ENCODE assay signal across 18 mouse cellular contexts in genomic region chr12:15771686-15772085, GRCm38 (mm10).
"Had no signal": no experiment of that assay in that cellular context is flagged by ENCODE, and none has a peak within 500 bp of the region (broad histone marks: within the 10 kb centered on the region; RNA-seq: fewer than 3 reads in every experiment).

No protein-coding gene starts in this region.

- H3K4me1 ChIP-seq: kidney, embryonic 15.5 days; liver, embryonic 12.5 days; liver, embryonic 15.5 days; lung, embryonic 15.5 days; megakaryocyte, embryonic 14.5 days; neural tube, embryonic 13.5 days had no signal

- H3K27ac ChIP-seq: kidney, embryonic 15.5 days; left cerebral cortex, adult 2 months; liver, embryonic 12.5 days; liver, embryonic 15.5 days; lung, embryonic 15.5 days; neural tube, embryonic 13.5 days had no signal

- H3K4me3 ChIP-seq: kidney, embryonic 15.5 days; left cerebral cortex, adult 2 months; liver, embryonic 12.5 days; liver, embryonic 15.5 days; lung, embryonic 15.5 days; megakaryocyte, embryonic 14.5 days; neural tube, embryonic 13.5 days had no signal

- ATAC-seq: liver, embryonic 12.5 days had no signal

- DNase-seq: kidney, postnatal 10 days; kidney, postnatal 36 days; layer of hippocampus, postnatal 36 days; lung, adult 18-20 months; lung, postnatal 10 days; lung, postnatal 36 days; midbrain, embryonic 14.5 days; retina, postnatal 1 day; thymus, adult 18-20 months; thymus, postnatal 36 days had no signal

- H3K27me3 ChIP-seq: kidney, embryonic 15.5 days; liver, embryonic 12.5 days; liver, embryonic 15.5 days; lung, embryonic 15.5 days; megakaryocyte, embryonic 14.5 days; neural tube, embryonic 13.5 days had no signal

- H3K9ac ChIP-seq: kidney, embryonic 15.5 days; liver, embryonic 12.5 days; liver, embryonic 15.5 days; lung, embryonic 15.5 days; neural tube, embryonic 13.5 days had no signal

- H3K36me3 ChIP-seq: kidney, embryonic 15.5 days; liver, embryonic 12.5 days; liver, embryonic 15.5 days; lung, embryonic 15.5 days; neural tube, embryonic 13.5 days had no signal

- H3K4me2 ChIP-seq: kidney, embryonic 15.5 days; liver, embryonic 12.5 days; liver, embryonic 15.5 days; lung, embryonic 15.5 days; midbrain, embryonic 11.5 days; neural tube, embryonic 13.5 days had no signal

- H3K9me3 ChIP-seq: kidney, embryonic 15.5 days; liver, embryonic 12.5 days; liver, embryonic 15.5 days; lung, embryonic 15.5 days; megakaryocyte, embryonic 14.5 days; neural tube, embryonic 13.5 days had no signal
